Mouse (Mus musculus) myocyte (in vitro differentiated cells): ENCODE measurements around the gene Morf4l1. TPM values are rescaled to one million over a fixed set of nuclear protein-coding genes. Genes with fewer than 3 reads are reported as not detected.

Experiments used
- H3K27me3 ChIP-seq: one replicate; pipeline ENCODE4 v1.6.1; 2011; ENCODE audit not compliant: control insufficient read depth, insufficient read depth, insufficient read length
- H3K36me3 ChIP-seq: one replicate; pipeline ENCODE4 v1.6.1; 2011; ENCODE audit not compliant: control insufficient read depth, insufficient read depth
- H3K4me2 ChIP-seq: one replicate; pipeline ENCODE4 v1.6.1; 2011; ENCODE audit warnings: low read depth, control low read depth
- H3K4me3 ChIP-seq: one replicate; pipeline ENCODE4 v1.5.1; 2011; ENCODE audit warnings: mild to moderate bottlenecking, control low read depth, moderate library complexity
- H3K79me2 ChIP-seq: one replicate; pipeline ENCODE4 v1.6.1; 2011; ENCODE audit not compliant: control insufficient read depth, insufficient read depth
- H3ac ChIP-seq: one replicate; pipeline ENCODE4 v1.6.1; 2011; ENCODE audit not compliant: control insufficient read depth, insufficient read length
- CEBPB ChIP-seq: IDR thresholded peaks from 2 replicates; pipeline ENCODE4 v1.6.1; 2011; ENCODE audit warnings: mild to moderate bottlenecking, moderate library complexity; ENCODE audit not compliant: poor library complexity, insufficient read depth, severe bottlenecking
- E2F4 ChIP-seq: IDR thresholded peaks from one replicate; pipeline ENCODE4 v1.6.1; 2011; ENCODE audit warnings: mild to moderate bottlenecking, control low read depth, moderate library complexity; ENCODE audit not compliant: insufficient read depth
- MAX ChIP-seq: IDR thresholded peaks from one replicate; pipeline ENCODE4 v1.6.1; 2011; ENCODE audit warnings: low read depth, mild to moderate bottlenecking, control low read depth
- MYOD1 ChIP-seq, 3 experiments: IDR thresholded peaks; one replicate each; pipeline ENCODE4 v1.6.1; 2011; ENCODE audit warnings: control low read depth in 2 of 3, low read depth in 2 of 3, mild to moderate bottlenecking in 2 of 3, moderate library complexity in 1 of 3; ENCODE audit not compliant: insufficient read length in 2 of 3, control insufficient read depth in 1 of 3
- MYOG ChIP-seq, 3 experiments: IDR thresholded peaks; one replicate each; pipeline ENCODE4 v1.6.1; 2011; ENCODE audit warnings: control low read depth in 2 of 3, low read depth in 2 of 3, mild to moderate bottlenecking in 2 of 3; ENCODE audit not compliant: insufficient read length in 2 of 3, control insufficient read depth in 1 of 3, insufficient read depth in 1 of 3
- POLR2A ChIP-seq: IDR thresholded peaks from one replicate; pipeline ENCODE4 v1.6.1; 2011; ENCODE audit warnings: low read depth, mild to moderate bottlenecking, control low read depth, moderate library complexity; ENCODE audit not compliant: insufficient read length
- POLR2AphosphoS2 ChIP-seq: IDR thresholded peaks from one replicate; pipeline ENCODE4 v1.6.1; 2011; ENCODE audit warnings: low read depth, control low read depth; ENCODE audit not compliant: insufficient read length
- REST ChIP-seq: IDR thresholded peaks from one replicate; pipeline ENCODE4 v1.6.1; 2011; ENCODE audit warnings: mild to moderate bottlenecking, control low read depth, moderate library complexity; ENCODE audit not compliant: insufficient read depth, insufficient read length
- SRF ChIP-seq: IDR thresholded peaks from one replicate; pipeline ENCODE4 v1.6.1; 2011; ENCODE audit warnings: low read depth; ENCODE audit not compliant: control insufficient read depth, insufficient read length
- TCF12 ChIP-seq: IDR thresholded peaks from one replicate; pipeline ENCODE4 v1.6.1; 2011; ENCODE audit warnings: mild to moderate bottlenecking, control low read depth; ENCODE audit not compliant: poor library complexity, insufficient read depth, severe bottlenecking
- TCF3 ChIP-seq: IDR thresholded peaks from one replicate; pipeline ENCODE4 v1.6.1; 2011; ENCODE audit warnings: low read depth, control low read depth; ENCODE audit not compliant: insufficient read length
- USF1 ChIP-seq: IDR thresholded peaks from one replicate; pipeline ENCODE4 v1.6.1; 2011; ENCODE audit warnings: low read depth, mild to moderate bottlenecking, control low read depth, moderate library complexity
- polyA plus RNA-seq: library from polyadenylated mRNA; unstranded; fragments of >200 nt; fragmentation: generic; extraction: Trizol; gene quantifications from one replicate; pipeline ENCODE4 v1.2.1, GENCODE M21; 2012; ENCODE audit warnings: missing spikeins

The Morf4l1 gene
- 204 TPM for polyA plus RNA-seq

DNA sequence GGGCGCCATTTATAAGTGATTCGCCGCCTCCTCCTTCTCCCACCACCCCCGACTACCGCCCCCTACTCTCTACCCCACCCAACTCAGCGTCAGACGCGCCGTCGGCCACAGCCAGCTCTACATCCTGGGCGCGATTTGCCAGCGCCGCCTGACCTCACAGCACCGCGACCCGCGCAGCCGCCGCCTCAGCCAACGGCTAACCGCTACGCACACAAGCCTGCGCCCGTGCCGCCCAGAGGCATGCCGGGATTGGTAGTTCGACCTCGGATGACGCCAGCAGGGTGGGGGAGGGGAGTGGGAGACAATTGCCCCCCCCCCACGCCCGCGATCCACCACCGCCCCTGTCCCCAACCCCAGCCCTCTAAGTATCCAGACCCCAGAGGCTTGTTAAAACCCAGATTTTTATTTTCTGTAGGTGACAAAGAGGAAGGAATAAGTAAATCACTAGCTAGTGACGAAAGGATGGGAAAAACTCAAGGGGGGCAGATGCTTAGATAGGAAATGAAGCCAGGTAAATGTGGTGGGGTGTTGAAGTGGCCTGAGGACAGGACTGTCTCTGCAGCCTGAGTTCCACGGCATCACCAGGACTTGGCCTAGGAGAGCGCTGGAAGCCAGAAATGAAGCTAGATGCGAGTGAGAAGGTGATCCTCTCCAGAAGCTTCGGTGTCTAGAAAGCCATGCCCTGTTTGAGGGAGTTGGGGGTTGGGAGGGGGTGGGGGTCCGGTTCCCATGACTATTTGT lies at the start of gene Morf4l1:
TSS of gene Morf4l1 (minus strand) at position 208 of the 741 bp plus-strand sequence.
- TF ChIP-seq MYOG (IDR thresholded peaks at IDR 0.05; ENCODE audit: control insufficient read depth in 1 of 3, insufficient read depth in 1 of 3, insufficient read length in 2 of 3, low read depth in 2 of 3) (no peak), CEBPB (no peak), TCF12 (no peak), TCF3 (no peak), POLR2A (peak; percentile 57), SRF (peak; percentile 84), MYOD1 (IDR thresholded peaks at IDR 0.05; ENCODE audit: control insufficient read depth in 1 of 3, insufficient read length in 2 of 3, low read depth in 2 of 3) (peak in 1 of 3 experiments; percentile 0), POLR2AphosphoS2 (no peak), USF1 (no peak)
- Histone ChIP-seq H3K27me3 (no peaks in the 10 kb centered on the region), H3ac (peak within 1 kb of the TSS; percentile 88)

DNA sequence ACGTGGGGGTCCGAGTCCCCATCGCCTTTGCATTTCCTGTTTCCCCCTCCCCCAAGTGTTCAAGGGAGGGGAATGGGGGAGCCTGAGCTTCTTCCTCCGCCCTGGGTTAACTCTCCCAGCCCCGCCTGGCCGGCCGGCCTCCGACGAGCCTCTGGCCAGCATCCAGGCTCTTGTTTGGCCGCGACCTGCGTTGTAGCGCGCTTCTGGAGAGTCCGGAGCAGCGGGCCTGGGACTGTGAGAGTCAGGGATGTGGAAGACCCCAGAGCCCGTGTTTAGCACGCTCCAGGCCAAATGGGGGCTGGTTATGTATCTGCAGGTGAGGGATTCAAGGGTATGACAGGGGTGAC lies 49.1 kb upstream of the Morf4l1 start:
- H3K4me2 ChIP-seq: peak overlapping the region; percentile 97
- no peaks in the 10 kb centered on the region for H3K27me3 ChIP-seq
- H3K36me3 ChIP-seq: no peaks in the 10 kb centered on the region
- H3K4me3 ChIP-seq: peak overlapping the region; percentile 76
- H3K79me2 ChIP-seq: peaks cover 20% of the 10 kb centered on the region
- TF ChIP-seq SRF: no peak
- no peak for TF ChIP-seq REST
- no peak for TF ChIP-seq USF1
- no peak for TF ChIP-seq TCF3
- TF ChIP-seq TCF12: no peak
- H3ac ChIP-seq: peak overlapping the region; percentile 77

More for the DNA sequence above, at the start of gene Morf4l1:
- Histone ChIP-seq H3K79me2 (peaks cover 44% of the 10 kb centered on the region), H3K36me3 (no peaks in the 10 kb centered on the region), H3K4me3 (peak within 1 kb of the TSS; percentile 66), H3K4me2 (peak within 1 kb of the TSS; percentile 79)

DNA sequence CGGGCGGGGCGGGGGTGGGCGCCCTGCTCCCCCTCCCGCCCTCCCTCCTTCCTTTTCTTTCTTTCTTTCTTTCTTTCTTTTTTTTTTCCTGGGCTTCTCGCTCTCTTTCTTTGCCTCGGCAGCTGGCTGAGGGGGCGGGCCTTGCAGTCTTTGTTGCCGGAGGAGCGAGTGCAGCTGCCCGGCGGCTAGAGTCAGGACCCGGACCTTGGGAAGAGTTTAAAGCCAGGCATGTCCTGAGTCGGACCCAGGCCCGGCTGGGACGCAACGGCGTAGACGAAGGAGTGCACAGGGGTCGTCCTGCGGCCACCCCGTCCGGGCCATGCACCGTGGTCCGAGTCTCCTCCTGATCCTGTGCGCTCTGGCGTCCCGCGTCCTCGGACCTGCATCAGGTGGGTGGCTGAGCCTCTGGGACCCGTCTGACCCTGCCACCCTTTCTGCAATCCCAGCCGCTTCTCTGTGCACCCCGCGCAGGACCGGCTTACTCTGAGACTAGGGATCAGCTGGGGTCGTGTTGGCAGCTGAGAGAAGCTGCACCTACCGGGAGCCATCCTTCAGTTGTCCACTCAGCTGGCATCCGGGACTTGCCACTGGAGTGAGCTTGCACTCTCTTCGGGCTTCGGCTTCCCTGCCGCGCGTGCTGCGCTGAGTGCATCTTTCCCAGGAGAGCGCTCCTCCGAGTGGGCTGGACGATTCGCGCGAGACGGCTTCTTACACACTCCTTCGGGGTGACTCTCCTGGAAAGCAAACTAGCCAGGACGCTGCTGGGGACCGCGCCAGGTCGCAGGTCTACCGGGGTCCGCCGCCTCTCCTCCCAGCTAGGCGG lies 48.6 kb upstream of the Morf4l1 start, which contains the start of gene Adamts7:
TSS of gene Adamts7 (plus strand) at position 144 of the 823 bp plus-strand sequence.
- Histone ChIP-seq H3K4me3 (peak within 1 kb of the TSS; percentile 76), H3K4me2 (peak within 1 kb of the TSS; percentile 97), H3K79me2 (peaks cover 20% of the 10 kb centered on the region), H3K36me3 (no peaks in the 10 kb centered on the region), H3K27me3 (no peaks in the 10 kb centered on the region), H3ac (peak within 1 kb of the TSS; percentile 77)
- TF ChIP-seq MYOD1 (IDR thresholded peaks at IDR 0.05; ENCODE audit: control insufficient read depth in 1 of 3, insufficient read length in 2 of 3, low read depth in 2 of 3): peak in 2 of 3 experiments; percentile 18 to 26
- TF ChIP-seq MAX: no peak
- no peak for TF ChIP-seq POLR2AphosphoS2
- TF ChIP-seq REST: no peak
- no peak for TF ChIP-seq TCF12
- TF ChIP-seq POLR2A: no peak
- no peak for TF ChIP-seq TCF3
- TF ChIP-seq E2F4: no peak
- TF ChIP-seq CEBPB: no peak
- TF ChIP-seq SRF: no peak
- TF ChIP-seq MYOG (IDR thresholded peaks at IDR 0.05; ENCODE audit: control insufficient read depth in 1 of 3, insufficient read depth in 1 of 3, insufficient read length in 2 of 3, low read depth in 2 of 3): peak in 1 of 3 experiments; percentile 44

DNA sequence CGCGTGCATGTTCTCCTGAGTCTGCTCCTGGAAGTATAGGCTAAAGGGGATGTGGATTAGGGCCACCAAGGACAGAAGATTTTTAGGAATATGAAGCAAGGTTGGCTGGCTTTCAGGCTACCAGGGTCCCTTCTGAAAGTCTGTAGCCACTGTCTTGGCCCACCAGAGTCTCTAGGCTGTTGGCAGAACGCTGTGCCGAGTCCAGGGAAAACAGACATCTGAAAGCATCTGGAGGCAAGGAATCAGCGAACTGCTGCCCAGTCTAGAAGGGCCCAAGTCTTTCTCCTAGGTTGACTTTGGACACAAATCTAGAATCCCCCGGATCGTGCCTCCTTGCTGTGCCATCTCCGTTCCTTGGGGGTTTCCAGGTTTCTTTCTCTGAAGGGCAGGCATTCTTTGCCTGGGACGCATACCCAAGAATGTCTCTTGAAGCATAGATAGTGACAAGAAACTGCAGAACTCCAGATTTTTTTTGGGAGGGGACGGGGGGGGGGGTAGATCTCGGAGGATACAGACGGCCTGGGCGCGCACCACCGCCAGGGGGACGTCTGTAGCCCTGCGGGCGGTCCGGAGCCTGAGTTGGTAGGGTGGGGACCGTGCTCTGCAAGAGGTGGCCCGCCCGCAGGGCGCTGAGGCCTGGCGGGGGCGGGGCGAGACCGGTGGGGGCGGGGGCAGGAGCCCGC lies 47.8 kb upstream of the Morf4l1 start:
- Histone ChIP-seq H3K79me2 (peaks cover 15% of the 10 kb centered on the region), H3K4me3 (peak overlapping the region; percentile 76), H3K4me2 (peak overlapping the region; percentile 64), H3K27me3 (no peaks in the 10 kb centered on the region), H3K36me3 (no peaks in the 10 kb centered on the region), H3ac (peak overlapping the region; percentile 77)
- TF ChIP-seq TCF3 (no peak), MYOG (IDR thresholded peaks at IDR 0.05; ENCODE audit: control insufficient read depth in 1 of 3, insufficient read depth in 1 of 3, insufficient read length in 2 of 3, low read depth in 2 of 3) (peak in 1 of 3 experiments; percentile 4), POLR2A (no peak), MYOD1 (IDR thresholded peaks at IDR 0.05; ENCODE audit: control insufficient read depth in 1 of 3, insufficient read length in 2 of 3, low read depth in 2 of 3) (peak in 1 of 3 experiments; percentile 15), REST (no peak)
